Mouse (Mus musculus): Measurements from ENCODE around the gene Tnpo1.

GRCm38 (mm10) chr13:98910801-98911200, 15.4 kb downstream of the Tnpo1 start:
- no peak for TF ChIP-seq EP300 (IDR thresholded peaks at IDR 0.05; ENCODE audit: low read depth)
- TF ChIP-seq CTCF (IDR thresholded peaks at IDR 0.05; ENCODE audit: low read depth), result no peak
